Mouse (Mus musculus) liver, embryonic 11.5 days (tissue): ENCODE results near the gene Yaf2. TPM values are rescaled to one million over a fixed set of nuclear protein-coding genes. Genes with fewer than 3 reads are reported as not detected.

Source experiments
- ATAC-seq: fragments of 200-750 bp; cut with Nextera tagmentation; replicated peaks from 2 replicates; pipeline ENCODE4 v1.8.0; 2017; ENCODE audit warnings: moderate number of reproducible peaks, mild to moderate bottlenecking, moderate TSS enrichment, moderate library complexity; ENCODE audit not compliant: low FRiP score
- DNase-seq: peaks from one replicate; pipeline ENCODE4 v3.0.0-alpha.2; 2017; ENCODE audit warnings: low spot score
- H3K27ac ChIP-seq: fragments of 300-500 bp; sonication (generic); 2 replicates; pipeline ENCODE4 v1.5.1; 2014; ENCODE audit warnings: mild to moderate bottlenecking, low read depth, low read length, control low read depth
- H3K27me3 ChIP-seq: fragments of 300-500 bp; sonication (generic); replicated peaks from 2 replicates; pipeline ENCODE4 v1.6.1; 2014; ENCODE audit warnings: low read length, mixed read lengths; ENCODE audit not compliant: control insufficient read depth, insufficient read depth
- H3K36me3 ChIP-seq: fragments of 300-500 bp; sonication (generic); 2 replicates; pipeline ENCODE4 v1.6.1; 2014; ENCODE audit warnings: mild to moderate bottlenecking, low read length, moderate library complexity, mixed read lengths; ENCODE audit not compliant: control insufficient read depth, insufficient read depth
- H3K4me1 ChIP-seq: fragments of 300-500 bp; sonication (generic); replicated peaks from 2 replicates; pipeline ENCODE4 v1.6.1; 2014; ENCODE audit warnings: low read length, mixed read lengths; ENCODE audit not compliant: control insufficient read depth, insufficient read depth
- H3K4me2 ChIP-seq: fragments of 300-500 bp; sonication (generic); 2 replicates; pipeline ENCODE4 v1.6.1; 2014; ENCODE audit warnings: mild to moderate bottlenecking, control low read depth, moderate library complexity
- H3K4me3 ChIP-seq: fragments of 300-500 bp; sonication (generic); 2 replicates; pipeline ENCODE4 v1.5.1; 2014; ENCODE audit warnings: low read depth, low read length, control low read depth
- H3K9ac ChIP-seq: fragments of 300-500 bp; sonication (generic); 2 replicates; pipeline ENCODE4 v1.6.1; 2014; ENCODE audit warnings: low read depth, low read length, control low read depth
- H3K9me3 ChIP-seq: fragments of 300-500 bp; sonication (generic); 2 replicates; pipeline ENCODE4 v1.6.1; 2016; ENCODE audit warnings: low read length, inconsistent platforms, mixed read lengths; ENCODE audit not compliant: control insufficient read depth
- WGBS: fragments of 180-500 bp; shearing (Covaris S2); extraction: QIAGEN DNeasy Blood & Tissue Kit; methylation state at CpG from one replicate; pipeline ENCODE4 v1.1.7; 2014; 5-methylcytosine and 5-hydroxymethylcytosine counted together
- polyA plus RNA-seq: library from polyadenylated mRNA; unstranded; fragments of >200 nt; fragmentation: Nextera tagmentation; extraction: Ambion mirVana; gene quantifications from 2 replicates; pipeline ENCODE4 v1.2.1, GENCODE M21; 2014

The Yaf2 gene
- polyA plus RNA-seq, 1 experiment from 2014 or later = 75.1 TPM

DNA sequence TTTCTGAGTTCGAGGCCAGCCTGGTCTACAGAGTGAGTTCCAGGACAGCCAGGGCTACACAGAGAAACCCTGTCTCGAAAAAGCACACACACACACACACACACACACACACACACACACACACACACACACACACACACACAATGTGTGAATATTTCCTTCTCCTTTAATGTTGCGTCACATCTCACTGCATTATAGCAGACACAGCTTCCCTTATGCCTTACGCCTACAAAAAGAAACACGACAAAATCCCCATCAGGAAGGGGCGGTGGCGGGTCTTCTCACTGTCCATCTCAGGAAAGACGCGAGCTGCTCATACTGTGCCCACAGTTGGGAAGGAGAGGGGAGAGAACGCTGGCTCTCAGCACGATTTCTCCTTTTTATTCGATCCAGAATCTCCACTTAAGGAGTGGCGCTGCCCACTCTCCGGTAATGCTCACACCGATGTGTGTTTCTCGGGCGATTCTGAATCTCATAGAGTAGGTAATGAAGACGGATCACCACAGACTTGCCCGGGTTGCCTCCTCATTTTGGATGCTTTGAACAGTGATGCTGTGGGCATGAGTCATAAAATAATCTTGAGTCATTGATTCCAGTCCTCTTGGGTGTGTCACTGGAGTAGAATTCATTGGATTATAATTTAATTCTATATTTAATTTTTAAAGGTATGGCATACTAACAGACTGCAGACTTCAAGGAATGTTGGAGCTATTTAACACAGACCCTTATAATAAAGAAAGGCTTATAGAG lies 21.8 kb upstream of the Yaf2 start:
- H3K36me3 ChIP-seq = no peaks in the 10 kb centered on the region
- H3K4me3 ChIP-seq = no peak overlapping the region
- ATAC-seq (no peak), DNase-seq (no peak)
- H3K4me2 ChIP-seq = no peak overlapping the region
- no peak overlapping the region for H3K27ac ChIP-seq
- H3K27me3 ChIP-seq = no peaks in the 10 kb centered on the region
- H3K4me1 ChIP-seq = no peaks in the 10 kb centered on the region
- no peak overlapping the region for H3K9ac ChIP-seq
- no peaks in the 10 kb centered on the region for H3K9me3 ChIP-seq
- 79% methylated on average over 19 of the region's 19 CpGs for WGBS

DNA sequence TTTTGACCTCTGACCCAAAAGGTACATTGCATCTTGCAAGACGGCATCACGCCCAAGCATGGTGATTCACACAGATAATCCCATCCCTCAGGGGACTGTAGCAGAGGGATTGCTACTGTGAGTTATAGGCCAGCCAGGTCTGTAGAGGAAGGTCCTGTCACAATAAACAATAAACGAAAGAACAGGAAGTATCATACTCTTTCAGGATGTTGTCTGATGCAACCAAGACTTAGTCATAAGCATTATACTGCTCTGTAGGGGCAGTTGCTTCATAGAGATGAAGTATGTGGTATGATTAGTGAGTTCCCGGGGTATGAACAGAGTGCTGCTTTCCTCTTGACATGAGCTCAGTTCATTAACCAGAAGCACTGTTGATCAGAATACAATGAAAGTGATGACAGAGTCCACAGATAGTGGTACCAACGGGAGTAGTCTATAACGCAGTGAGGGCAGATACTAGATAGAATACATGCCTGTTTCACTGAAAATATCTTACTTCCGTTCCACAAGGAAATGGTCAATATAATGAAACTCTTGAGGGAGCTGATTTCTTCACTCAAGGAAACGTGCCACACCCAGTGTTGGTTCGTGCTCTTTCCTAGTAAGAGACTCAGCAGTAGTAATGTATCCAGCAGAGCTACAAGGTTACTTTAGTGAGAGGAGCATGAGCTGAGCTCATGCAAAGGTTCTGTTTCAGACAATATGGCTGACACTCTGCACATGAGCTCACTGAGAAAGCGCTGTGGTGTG lies 4.1 kb upstream of the Yaf2 start:
- 77% methylated on average over 10 of the region's 10 CpGs for WGBS
- no peak overlapping the region for H3K4me3 ChIP-seq
- ATAC-seq = no peak

DNA sequence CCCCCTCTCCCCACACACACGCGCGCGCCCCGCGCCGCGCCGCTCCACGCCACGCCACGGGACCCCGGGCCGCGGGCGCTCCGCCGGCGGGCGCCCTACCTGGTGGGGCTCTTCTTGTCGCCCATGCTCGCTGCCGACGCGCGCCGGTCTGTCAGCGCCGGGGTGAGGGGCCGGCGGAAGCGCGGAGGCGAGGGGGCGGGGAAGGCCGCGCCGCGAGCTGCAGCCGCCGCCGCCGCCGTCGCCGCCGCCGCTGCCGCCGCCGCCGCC lies 144 bp downstream of the Yaf2 start:
- Histone ChIP-seq H3K4me2 (peak overlapping the region; percentile 94), H3K4me1 (0 out of 2 replicates have a peak, but pooled peaks cover 4% of the 10 kb centered on the region), H3K36me3 (peaks cover 5% of the 10 kb centered on the region; the same call in 1 of the 2 replicates), H3K4me3 (peak overlapping the region; percentile 97), H3K9ac (peak overlapping the region; percentile 94), H3K27me3 (no peaks in the 10 kb centered on the region), H3K27ac (peak overlapping the region; percentile 96), H3K9me3 (no peaks in the 10 kb centered on the region)
- ATAC-seq = no peak
- DNase-seq = no peak
- WGBS = 0% methylated on average over 19 of the region's 52 CpGs

More for the DNA sequence above, 4.1 kb upstream of the Yaf2 start:
- no peak overlapping the region for H3K9ac ChIP-seq
- H3K4me2 ChIP-seq = no peak overlapping the region
- H3K27ac ChIP-seq = no peak overlapping the region
- 0 out of 2 replicates have a peak, but pooled peaks cover 4% of the 10 kb centered on the region for H3K4me1 ChIP-seq
- H3K27me3 ChIP-seq = no peaks in the 10 kb centered on the region
- no peaks in the 10 kb centered on the region for H3K9me3 ChIP-seq
- H3K36me3 ChIP-seq = no peaks in the 10 kb centered on the region
- no peak for DNase-seq

DNA sequence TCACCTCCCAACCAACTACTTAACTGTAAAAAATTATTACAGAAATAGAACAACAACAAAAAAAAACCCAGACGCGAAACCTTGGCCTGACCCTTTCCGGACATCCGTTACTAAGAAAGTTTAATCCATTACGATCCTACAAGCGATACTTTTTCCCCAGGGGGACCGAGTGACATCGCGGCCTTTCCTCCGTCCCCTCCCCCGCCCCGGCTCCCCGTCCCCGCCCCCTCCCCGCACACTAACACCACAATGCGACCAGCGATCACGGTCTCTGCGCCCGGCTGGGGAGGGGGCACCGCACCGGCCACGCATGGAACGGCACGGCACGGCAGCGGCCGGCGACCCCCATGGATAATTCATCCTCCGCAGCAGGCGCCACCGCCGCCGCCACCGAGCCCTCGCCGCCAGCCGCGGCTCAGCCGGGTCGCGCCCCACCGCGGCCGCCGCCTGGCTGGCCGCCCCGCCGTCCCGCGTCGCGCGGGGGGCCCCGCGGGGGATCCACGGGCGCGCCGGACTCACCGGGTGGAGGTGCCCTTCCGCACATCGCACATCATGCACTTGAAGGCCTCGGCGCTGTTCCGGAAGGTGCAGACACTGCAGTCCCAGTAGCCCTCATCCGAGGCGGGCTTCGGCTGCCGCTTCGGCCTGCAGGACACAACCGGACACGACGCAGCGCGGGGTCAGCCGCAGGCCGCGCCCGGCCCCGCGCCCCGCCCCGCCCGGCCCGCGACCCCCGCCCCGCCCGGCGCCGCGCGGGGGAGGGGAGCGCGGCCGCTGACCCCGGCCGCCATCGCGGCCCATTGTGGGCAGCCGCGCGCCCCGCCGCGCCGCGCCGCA lies 696 bp downstream of the Yaf2 start:
- Histone ChIP-seq H3K4me2 (peak overlapping the region; percentile 94), H3K27me3 (no peaks in the 10 kb centered on the region), H3K4me1 (0 out of 2 replicates have a peak, but pooled peaks cover 4% of the 10 kb centered on the region), H3K9ac (peak overlapping the region; percentile 94), H3K27ac (peak overlapping the region; percentile 96), H3K4me3 (peak overlapping the region; percentile 97), H3K36me3 (peaks cover 8% of the 10 kb centered on the region; the same call in 1 of the 2 replicates), H3K9me3 (no peaks in the 10 kb centered on the region)
- WGBS = under 1% methylated on average over 81 of the region's 110 CpGs
- peak; percentile 53 for DNase-seq
- ATAC-seq = peak; percentile 35

DNA sequence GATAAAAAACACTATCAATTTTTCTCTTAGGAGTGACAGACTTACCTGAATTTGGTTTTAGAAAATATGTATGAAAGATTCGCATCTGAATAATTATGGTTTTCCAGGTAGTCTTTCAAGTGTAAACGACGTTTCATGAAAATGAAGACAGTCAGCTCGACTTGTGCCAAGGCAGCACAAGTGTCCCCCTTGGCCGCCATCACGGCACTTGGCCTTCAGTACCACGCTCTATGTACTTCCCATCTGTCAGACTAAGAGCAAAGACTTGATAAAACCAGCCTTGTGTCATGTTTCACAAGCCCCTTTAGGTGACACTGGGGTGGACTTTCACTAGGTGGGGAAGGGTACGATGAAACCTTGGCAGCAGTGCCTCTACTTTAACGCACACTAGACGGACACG lies 5.5 kb downstream of the Yaf2 start:
- H3K36me3 ChIP-seq = peaks cover 8% of the 10 kb centered on the region; the same call in 1 of the 2 replicates
- no peaks in the 10 kb centered on the region for H3K9me3 ChIP-seq
- H3K4me2 ChIP-seq = no peak overlapping the region
- ATAC-seq (no peak), DNase-seq (no peak)
- H3K27me3 ChIP-seq = no peaks in the 10 kb centered on the region
- no peak overlapping the region for H3K27ac ChIP-seq
- 90% methylated on average over 11 of the region's 11 CpGs for WGBS
- H3K4me3 ChIP-seq = no peak overlapping the region
- no peak overlapping the region for H3K9ac ChIP-seq
- peaks cover 12% of the 10 kb centered on the region for H3K4me1 ChIP-seq

DNA sequence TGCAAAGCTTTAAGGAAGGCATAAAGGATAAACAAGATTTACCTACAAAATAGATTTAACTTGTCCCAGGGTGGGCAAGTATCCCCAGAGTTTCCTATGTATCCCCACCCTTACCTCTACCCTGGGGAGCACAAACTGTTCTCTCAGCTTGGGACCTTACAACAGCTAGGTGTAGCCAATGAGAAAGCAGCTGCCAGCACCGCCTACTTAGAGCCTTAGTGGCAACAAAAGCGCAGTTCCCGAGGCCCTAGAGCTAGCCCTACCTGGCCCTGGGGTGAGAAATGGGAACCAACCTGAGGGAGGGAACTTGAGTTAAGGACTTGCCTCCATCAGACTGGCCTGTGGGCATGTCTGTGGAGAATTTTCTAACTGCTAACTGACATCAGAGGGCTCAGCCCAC lies 9.5 kb downstream of the Yaf2 start:
- Histone ChIP-seq H3K4me1 (peaks cover 24% of the 10 kb centered on the region), H3K9ac (no peak overlapping the region; the same call in 1 of the 2 replicates), H3K27me3 (no peaks in the 10 kb centered on the region), H3K4me3 (no peak overlapping the region), H3K9me3 (no peaks in the 10 kb centered on the region), H3K36me3 (0 out of 2 replicates have a peak, but pooled peaks cover 3% of the 10 kb centered on the region), H3K4me2 (no peak overlapping the region), H3K27ac (no peak overlapping the region)
- WGBS = 64% methylated on average over 3 of the region's 3 CpGs
- ATAC-seq (0 out of 2 replicates have a peak, but pooled peaks have one; percentile 16), DNase-seq (no peak)

DNA sequence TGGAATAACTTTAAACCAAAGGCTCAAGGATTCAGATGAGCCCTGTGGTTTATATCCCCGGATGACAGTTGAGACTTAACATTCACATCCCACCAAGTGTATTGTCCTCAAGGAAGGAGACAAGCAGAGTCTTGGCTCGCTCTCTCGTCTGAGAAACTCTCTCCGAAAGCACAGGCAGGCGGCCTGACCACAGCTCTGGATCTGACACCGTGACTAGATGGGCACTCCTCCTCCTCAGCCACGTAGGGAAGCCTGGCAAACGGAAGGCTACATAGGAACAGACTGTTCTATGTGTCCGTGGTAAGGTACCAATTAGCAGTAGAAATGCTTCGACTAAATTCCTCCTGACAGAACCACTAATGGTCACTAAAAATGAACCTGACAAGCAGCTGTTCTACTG lies 10.1 kb downstream of the Yaf2 start:
- Histone ChIP-seq H3K4me1 (peaks cover 24% of the 10 kb centered on the region), H3K4me2 (no peak overlapping the region), H3K27me3 (no peaks in the 10 kb centered on the region), H3K4me3 (no peak overlapping the region), H3K36me3 (0 out of 2 replicates have a peak, but pooled peaks cover 3% of the 10 kb centered on the region), H3K27ac (no peak overlapping the region), H3K9me3 (no peaks in the 10 kb centered on the region), H3K9ac (no peak overlapping the region)
- ATAC-seq = no peak
- no peak for DNase-seq
- WGBS = 67% methylated on average over 10 of the region's 10 CpGs

DNA sequence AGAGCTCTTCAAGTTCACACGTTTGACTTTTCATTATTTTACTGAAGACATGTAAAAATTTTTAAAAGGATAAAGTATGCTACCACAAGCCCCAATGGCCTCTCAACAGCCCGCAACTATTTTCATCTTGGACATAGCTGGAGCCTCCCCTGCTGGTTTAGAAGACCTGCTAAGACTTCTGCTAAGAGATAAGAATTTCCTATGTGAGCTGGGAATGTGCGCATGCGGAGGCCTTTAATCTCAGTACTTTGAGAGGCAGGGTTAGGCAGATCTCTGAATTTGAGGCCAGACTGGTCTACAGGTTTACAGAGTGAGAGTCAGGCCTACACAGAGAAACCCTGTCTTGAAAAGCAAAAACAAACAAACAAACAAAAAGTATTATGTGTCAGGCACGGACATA lies 11.4 kb downstream of the Yaf2 start:
- H3K4me2 ChIP-seq = no peak overlapping the region
- no peak overlapping the region for H3K27ac ChIP-seq

More for the DNA sequence above, 11.4 kb downstream of the Yaf2 start:
- H3K36me3 ChIP-seq = no peaks in the 10 kb centered on the region
- no peak overlapping the region for H3K9ac ChIP-seq
- no peak for DNase-seq
- no peak overlapping the region for H3K4me3 ChIP-seq
- peaks cover 24% of the 10 kb centered on the region for H3K4me1 ChIP-seq
- no peaks in the 10 kb centered on the region for H3K9me3 ChIP-seq
- 32% methylated on average over 5 of the region's 5 CpGs for WGBS
- no peaks in the 10 kb centered on the region for H3K27me3 ChIP-seq
- ATAC-seq = peak; percentile 75
